Mouse (Mus musculus): Measurements from ENCODE around the gene Hgfac. TPM values are rescaled to one million over a fixed set of nuclear protein-coding genes. Genes with fewer than 3 reads are reported as not detected.
A peak's percentile ranks its signal among the peaks of the same experiment; 100 is the strongest.

Gene Hgfac
- polyA plus RNA-seq, 1 experiment from 2014 or later: 38.0 TPM

- Histone ChIP-seq H3K4me3 (ENCODE audit: low read depth, low read length) (no peak overlapping the region), H3K4me1 (replicated peaks; ENCODE audit: control insufficient read depth, insufficient read depth, low read length) (peaks cover 5% of the 10 kb centered on the region; the same call in 1 of the 2 replicates), H3K9me3 (ENCODE audit: control insufficient read depth, low read length) (no peaks in the 10 kb centered on the region), H3K36me3 (ENCODE audit: control insufficient read depth, insufficient read depth, low read length) (no peaks in the 10 kb centered on the region), H3K4me2 (no peak overlapping the region), H3K27ac (ENCODE audit: low read depth, low read length) (no peak overlapping the region), H3K9ac (ENCODE audit: low read depth, low read length) (no peak overlapping the region), H3K27me3 (replicated peaks; ENCODE audit: control insufficient read depth, insufficient read depth, low read length) (peaks cover 49% of the 10 kb centered on the region)
- 72% methylated on average over 3 of the region's 3 CpGs for WGBS
- DNase-seq (ENCODE audit: low spot score) (no peak), ATAC-seq (replicated peaks; ENCODE audit: low FRiP score) (no peak)
Measured at GRCm38 (mm10) chr5:35054628-35055027, 13.3 kb downstream of the Hgfac start.

- DNase-seq (ENCODE audit: low spot score) (no peak), ATAC-seq (replicated peaks; ENCODE audit: low FRiP score) (no peak)
- H3K4me2 ChIP-seq: no peak overlapping the region
- peaks cover 5% of the 10 kb centered on the region; the same call in 1 of the 2 replicates for H3K4me1 ChIP-seq (replicated peaks; ENCODE audit: control insufficient read depth, insufficient read depth, low read length)
- H3K27me3 ChIP-seq (replicated peaks; ENCODE audit: control insufficient read depth, insufficient read depth, low read length): peaks cover 50% of the 10 kb centered on the region
- H3K9me3 ChIP-seq (ENCODE audit: control insufficient read depth, low read length): no peaks in the 10 kb centered on the region
- no peak overlapping the region for H3K9ac ChIP-seq (ENCODE audit: low read depth, low read length)
- 69% methylated on average over 12 of the region's 12 CpGs for WGBS
- H3K27ac ChIP-seq (ENCODE audit: low read depth, low read length): no peak overlapping the region
- H3K4me3 ChIP-seq (ENCODE audit: low read depth, low read length): no peak overlapping the region
- H3K36me3 ChIP-seq (ENCODE audit: control insufficient read depth, insufficient read depth, low read length): no peaks in the 10 kb centered on the region
Measured at GRCm38 (mm10) chr5:35055076-35055475, 13.8 kb downstream of the Hgfac start.

- H3K4me2 ChIP-seq: peak within 1 kb of the TSS; percentile 83
- DNase-seq (ENCODE audit: low spot score) (no peak), ATAC-seq (replicated peaks; ENCODE audit: low FRiP score) (no peak)
- H3K27me3 ChIP-seq (replicated peaks; ENCODE audit: control insufficient read depth, insufficient read depth, low read length): peaks cover 50% of the 10 kb centered on the region
- no peak within 1 kb of the TSS for H3K27ac ChIP-seq (ENCODE audit: low read depth, low read length)
- 2% methylated on average over 67 of the region's 74 CpGs for WGBS
- H3K9me3 ChIP-seq (ENCODE audit: control insufficient read depth, low read length): no peaks in the 10 kb centered on the region
- H3K4me3 ChIP-seq (ENCODE audit: low read depth, low read length): peak within 1 kb of the TSS; percentile 57
- H3K4me1 ChIP-seq (replicated peaks; ENCODE audit: control insufficient read depth, insufficient read depth, low read length): peaks cover 5% of the 10 kb centered on the region; the same call in 1 of the 2 replicates
- H3K9ac ChIP-seq (ENCODE audit: low read depth, low read length): no peak within 1 kb of the TSS
- no peaks in the 10 kb centered on the region for H3K36me3 ChIP-seq (ENCODE audit: control insufficient read depth, insufficient read depth, low read length)
Measured at GRCm38 (mm10) chr5:35056604-35057432, 15.5 kb downstream of the Hgfac start, which contains the start of gene Dok7. Gene Dok7, plus strand, starts transcription at chr5:35056766.

- peaks cover 50% of the 10 kb centered on the region for H3K27me3 ChIP-seq (replicated peaks; ENCODE audit: control insufficient read depth, insufficient read depth, low read length)
- peak overlapping the region; percentile 57; the same call in 1 of the 2 replicates for H3K4me3 ChIP-seq (ENCODE audit: low read depth, low read length)
- H3K4me2 ChIP-seq: peak overlapping the region; percentile 83
Measured at GRCm38 (mm10) chr5:35057582-35057981, 16.3 kb downstream of the Hgfac start.

GRCm38 (mm10) chr5:35058216-35058615 lies 16.9 kb downstream of the Hgfac start:
- H3K27me3 ChIP-seq (replicated peaks; ENCODE audit: control insufficient read depth, insufficient read depth, low read length): peaks cover 50% of the 10 kb centered on the region
- H3K4me2 ChIP-seq: no peak overlapping the region
- WGBS: 67% methylated on average over 1 of the region's 1 CpGs

More at GRCm38 (mm10) chr5:35057582-35057981, 16.3 kb downstream of the Hgfac start:
- H3K36me3 ChIP-seq (ENCODE audit: control insufficient read depth, insufficient read depth, low read length): no peaks in the 10 kb centered on the region
- H3K9me3 ChIP-seq (ENCODE audit: control insufficient read depth, low read length): no peaks in the 10 kb centered on the region
- no peak overlapping the region for H3K9ac ChIP-seq (ENCODE audit: low read depth, low read length)
- no peak overlapping the region for H3K27ac ChIP-seq (ENCODE audit: low read depth, low read length)
- H3K4me1 ChIP-seq (replicated peaks; ENCODE audit: control insufficient read depth, insufficient read depth, low read length): peaks cover 5% of the 10 kb centered on the region
- 31% methylated on average over 4 of the region's 4 CpGs for WGBS
- DNase-seq (ENCODE audit: low spot score): no peak
- no peak for ATAC-seq (replicated peaks; ENCODE audit: low FRiP score)

GRCm38 (mm10) chr5:35060098-35060497 lies 18.8 kb downstream of the Hgfac start:
- H3K27ac ChIP-seq (ENCODE audit: low read depth, low read length): no peak overlapping the region
- no peak for DNase-seq (ENCODE audit: low spot score)
- 44% methylated on average over 3 of the region's 3 CpGs for WGBS
- H3K27me3 ChIP-seq (replicated peaks; ENCODE audit: control insufficient read depth, insufficient read depth, low read length): peaks cover 44% of the 10 kb centered on the region
- ATAC-seq (replicated peaks; ENCODE audit: low FRiP score): no peak
- peaks cover 5% of the 10 kb centered on the region for H3K4me1 ChIP-seq (replicated peaks; ENCODE audit: control insufficient read depth, insufficient read depth, low read length)
- no peaks in the 10 kb centered on the region for H3K9me3 ChIP-seq (ENCODE audit: control insufficient read depth, low read length)
- H3K9ac ChIP-seq (ENCODE audit: low read depth, low read length): no peak overlapping the region
- no peak overlapping the region for H3K4me3 ChIP-seq (ENCODE audit: low read depth, low read length)
- H3K36me3 ChIP-seq (ENCODE audit: control insufficient read depth, insufficient read depth, low read length): no peaks in the 10 kb centered on the region
- H3K4me2 ChIP-seq: no peak overlapping the region

More at GRCm38 (mm10) chr5:35058216-35058615, 16.9 kb downstream of the Hgfac start:
- Histone ChIP-seq H3K4me3 (ENCODE audit: low read depth, low read length) (no peak overlapping the region), H3K9ac (ENCODE audit: low read depth, low read length) (no peak overlapping the region), H3K4me1 (replicated peaks; ENCODE audit: control insufficient read depth, insufficient read depth, low read length) (peaks cover 5% of the 10 kb centered on the region), H3K27ac (ENCODE audit: low read depth, low read length) (no peak overlapping the region), H3K36me3 (ENCODE audit: control insufficient read depth, insufficient read depth, low read length) (no peaks in the 10 kb centered on the region), H3K9me3 (ENCODE audit: control insufficient read depth, low read length) (no peaks in the 10 kb centered on the region)
- no peak for DNase-seq (ENCODE audit: low spot score)
- no peak for ATAC-seq (replicated peaks; ENCODE audit: low FRiP score)

GRCm38 (mm10) chr5:35069841-35070240 lies 28.5 kb downstream of the Hgfac start:
- no peaks in the 10 kb centered on the region for H3K4me1 ChIP-seq (replicated peaks; ENCODE audit: control insufficient read depth, insufficient read depth, low read length)
- ATAC-seq (replicated peaks; ENCODE audit: low FRiP score) (no peak), DNase-seq (ENCODE audit: low spot score) (no peak)
- H3K9me3 ChIP-seq (ENCODE audit: control insufficient read depth, low read length): no peaks in the 10 kb centered on the region
- H3K27ac ChIP-seq (ENCODE audit: low read depth, low read length): no peak overlapping the region
- WGBS: 77% methylated on average over 2 of the region's 2 CpGs
- no peaks in the 10 kb centered on the region for H3K27me3 ChIP-seq (replicated peaks; ENCODE audit: control insufficient read depth, insufficient read depth, low read length)
- H3K4me2 ChIP-seq: no peak overlapping the region
- no peaks in the 10 kb centered on the region for H3K36me3 ChIP-seq (ENCODE audit: control insufficient read depth, insufficient read depth, low read length)
- H3K9ac ChIP-seq (ENCODE audit: low read depth, low read length): no peak overlapping the region
- H3K4me3 ChIP-seq (ENCODE audit: low read depth, low read length): no peak overlapping the region

- DNase-seq (ENCODE audit: low spot score) (no peak), ATAC-seq (replicated peaks; ENCODE audit: low FRiP score) (no peak)
- Histone ChIP-seq H3K9ac (ENCODE audit: low read depth, low read length) (no peak overlapping the region), H3K27ac (ENCODE audit: low read depth, low read length) (no peak overlapping the region), H3K4me3 (ENCODE audit: low read depth, low read length) (no peak overlapping the region), H3K4me1 (replicated peaks; ENCODE audit: control insufficient read depth, insufficient read depth, low read length) (no peaks in the 10 kb centered on the region), H3K9me3 (ENCODE audit: control insufficient read depth, low read length) (no peaks in the 10 kb centered on the region), H3K27me3 (replicated peaks; ENCODE audit: control insufficient read depth, insufficient read depth, low read length) (no peaks in the 10 kb centered on the region), H3K4me2 (no peak overlapping the region), H3K36me3 (ENCODE audit: control insufficient read depth, insufficient read depth, low read length) (no peaks in the 10 kb centered on the region)
- 82% methylated on average over 8 of the region's 8 CpGs for WGBS
Measured at GRCm38 (mm10) chr5:35070314-35070713, 29.0 kb downstream of the Hgfac start.

- no peak overlapping the region for H3K9ac ChIP-seq (ENCODE audit: low read depth, low read length)
- no peak overlapping the region for H3K27ac ChIP-seq (ENCODE audit: low read depth, low read length)
- no peaks in the 10 kb centered on the region for H3K9me3 ChIP-seq (ENCODE audit: control insufficient read depth, low read length)
- no peak overlapping the region for H3K4me2 ChIP-seq
- no peaks in the 10 kb centered on the region for H3K4me1 ChIP-seq (replicated peaks; ENCODE audit: control insufficient read depth, insufficient read depth, low read length)
- H3K36me3 ChIP-seq (ENCODE audit: control insufficient read depth, insufficient read depth, low read length): no peaks in the 10 kb centered on the region
- DNase-seq (ENCODE audit: low spot score) (no peak), ATAC-seq (replicated peaks; ENCODE audit: low FRiP score) (no peak)
- H3K4me3 ChIP-seq (ENCODE audit: low read depth, low read length): no peak overlapping the region
- WGBS: 71% methylated on average over 7 of the region's 7 CpGs
- no peaks in the 10 kb centered on the region for H3K27me3 ChIP-seq (replicated peaks; ENCODE audit: control insufficient read depth, insufficient read depth, low read length)
Measured at GRCm38 (mm10) chr5:35070953-35071352, 29.6 kb downstream of the Hgfac start.

Data from liver, embryonic 11.5 days (tissue).